ENCODE assay signal across 16 mouse cellular contexts in genomic region chr7:137297594-137298381, GRCm38 (mm10). TPM values are rescaled to one million over a fixed set of nuclear protein-coding genes. Genes with fewer than 3 reads are reported as not detected.
DNase-seq lines count a peak whose midpoint lies in the region; ATAC-seq lines count a peak whose summit lies in the region.
"Had no signal": no experiment of that assay in that cellular context is flagged by ENCODE, and none has a peak within 500 bp of the region (broad histone marks: within the 10 kb centered on the region; RNA-seq: fewer than 3 reads in every experiment).

No protein-coding gene starts in this region.

- no peak overlapping the region for H3K4me3 ChIP-seq in hindbrain, embryonic 16.5 days (ENCODE audit: low read length)
- H3K4me3 ChIP-seq in neural tube, embryonic 11.5 days (ENCODE audit: low read depth, low read length): no peak overlapping the region

- no peak for ATAC-seq in hindbrain, embryonic 16.5 days
- no peak for ATAC-seq in neural tube, embryonic 11.5 days (ENCODE audit: insufficient read depth, low FRiP score, low TSS enrichment)
- ATAC-seq: activated CD4-positive, CD25-positive, alpha-beta regulatory T cell, adult 4 months had no signal

- peak overlapping the region; percentile 55; the same call in 1 of the 2 replicates for H3K27ac ChIP-seq in hindbrain, embryonic 16.5 days (ENCODE audit: low read depth, low read length)
- H3K27ac ChIP-seq in neural tube, embryonic 11.5 days (ENCODE audit: low read depth, low read length): 0 out of 2 replicates have a peak overlapping the region, but pooled peaks have one; percentile 9
- H3K27ac ChIP-seq: liver, embryonic 14.5 days had no signal

- no peaks in the 10 kb centered on the region for H3K9me3 ChIP-seq in hindbrain, embryonic 16.5 days (ENCODE audit: control insufficient read depth, low read length)
- H3K9me3 ChIP-seq in neural tube, embryonic 11.5 days (ENCODE audit: control insufficient read depth, low read length): no peaks in the 10 kb centered on the region

- H3K4me1 ChIP-seq in hindbrain, embryonic 16.5 days (ENCODE audit: control insufficient read depth, insufficient read depth, low read depth, low read length): peaks cover 17% of the 10 kb centered on the region
- H3K4me1 ChIP-seq in neural tube, embryonic 11.5 days (ENCODE audit: control insufficient read depth, insufficient read depth, low read length): peaks cover 56% of the 10 kb centered on the region

- peak; percentile 52 for DNase-seq in gastrocnemius, postnatal 10 days
- DNase-seq in gastrocnemius, postnatal 14 days: no peak
- peak; percentile 38 for DNase-seq in embryo, embryonic 9.5 days (ENCODE audit: extremely low spot score)
- DNase-seq in neural tube, embryonic 11.5 days (ENCODE audit: low spot score): no peak
- DNase-seq in Muller cell, postnatal 12 days (ENCODE audit: inconsistent ontology term): no peak
- no peak for DNase-seq in lung, postnatal 36 days
- DNase-seq in frontal cortex, postnatal 10 days (ENCODE audit: low spot score in 2 of 2): no peak
- DNase-seq: kidney, postnatal 25 days; layer of hippocampus, postnatal 36 days; thymus, postnatal 14 days had no signal

- WGBS in hindbrain, embryonic 16.5 days: 58% methylated on average over 24 of the region's 24 CpGs
- 40% methylated on average over 24 of the region's 24 CpGs for WGBS in neural tube, embryonic 11.5 days

- H3K27me3 ChIP-seq in hindbrain, embryonic 16.5 days (replicated peaks; ENCODE audit: control insufficient read depth, insufficient read depth, low read length): 0 out of 2 replicates have a peak, but pooled peaks cover 2% of the 10 kb centered on the region
- H3K27me3 ChIP-seq in neural tube, embryonic 11.5 days (ENCODE audit: control insufficient read depth, insufficient read depth, low read length): no peaks in the 10 kb centered on the region

- no peaks in the 10 kb centered on the region for H3K36me3 ChIP-seq in hindbrain, embryonic 16.5 days (ENCODE audit: control insufficient read depth, insufficient read depth, low read length)
- no peaks in the 10 kb centered on the region for H3K36me3 ChIP-seq in neural tube, embryonic 11.5 days (ENCODE audit: control insufficient read depth, insufficient read depth, low read length)

- peak overlapping the region; percentile 19; the same call in 1 of the 2 replicates for H3K9ac ChIP-seq in hindbrain, embryonic 16.5 days (ENCODE audit: low read depth, low read length)
- no peak overlapping the region for H3K9ac ChIP-seq in neural tube, embryonic 11.5 days (ENCODE audit: low read length)
- H3K9ac ChIP-seq: liver, embryonic 14.5 days had no signal

- intact Hi-C loops in gastrocnemius, postnatal 14 days (cut with DNase I; ENCODE audit: low total_unique reads): no loop called here

- H3K4me2 ChIP-seq in hindbrain, embryonic 16.5 days (ENCODE audit: low read length): peak overlapping the region; percentile 43
- no peak overlapping the region for H3K4me2 ChIP-seq in neural tube, embryonic 11.5 days (ENCODE audit: low read depth)

RNA-seq across cellular contexts. Expression of gene Ebf3, which starts 16.5 kb away (rescaled TPM):
- 10 to 100 TPM; 16.0 to 27.5 TPM for total RNA-seq in gastrocnemius, postnatal 10 days (2021)
- total RNA-seq in gastrocnemius, postnatal 14 days (2021): 10 to 100 TPM in 1 of 2 experiments, 1 to 10 TPM in 1; 9.6 to 12.4 TPM
- 10.3 and 10.7 TPM in 2 replicates for polyA plus RNA-seq in hindbrain, embryonic 16.5 days (2015; fragmentation: Nextera tagmentation; extraction: Ambion mirVana)
- polyA plus RNA-seq in neural tube, embryonic 11.5 days (2014; fragmentation: Nextera tagmentation; extraction: Ambion mirVana): 12.9 and 13.0 TPM in 2 replicates
- total RNA-seq: hematopoietic stem cell, adult 5-6 weeks; MEL; neutrophil, adult 5-6 weeks had no signal
- polyA plus RNA-seq: activated CD4-positive, CD25-positive, alpha-beta regulatory T cell, adult 4 months had no signal

Comparison
In these comparisons a context has a peak if more than half of its experiments do, and no peak if none do; other contexts are left out.
1. DNase-seq: peak in gastrocnemius, postnatal 10 days (single experiment) and embryo, embryonic 9.5 days (single experiment); none in gastrocnemius, postnatal 14 days (single experiment), neural tube, embryonic 11.5 days (single experiment), Muller cell, postnatal 12 days (single experiment), lung, postnatal 36 days (single experiment) and frontal cortex, postnatal 10 days (0 of 2).